Mouse (Mus musculus) cortical plate, adult 2 months (tissue): ENCODE results near the gene Adk.

Experiments used
- CTCF ChIP-seq: fragments of 200-500 bp; IDR thresholded peaks from 2 replicates; pipeline ENCODE4 v1.5.1; 2011; ENCODE audit warnings: mild to moderate bottlenecking, control low read depth, low read length; ENCODE audit not compliant: insufficient read depth; ENCODE audit errors: extremely low read depth
- POLR2A ChIP-seq: fragments of 200-500 bp; IDR thresholded peaks from 2 replicates; pipeline ENCODE4 v1.6.1; 2011; ENCODE audit warnings: mild to moderate bottlenecking, low read length, control low read depth; ENCODE audit not compliant: insufficient read depth; ENCODE audit errors: extremely low read depth

GRCm38 (mm10) chr14:21268229-21268628, 215.9 kb downstream of the Adk start:
- TF ChIP-seq CTCF (no peak), POLR2A (no peak)
